Mouse (Mus musculus) skeletal muscle tissue, adult 2 months (tissue): ENCODE results near the gene Foxj2.

Experiments used
- DNase-seq: peaks from one replicate; pipeline ENCODE4 v3.0.0-alpha.2; 2012; ENCODE audit warnings: low read depth, low spot score

Foxj2 gene

GRCm38 (mm10) chr6:122819306-122820070, at the start of gene Foxj2:
Gene Foxj2, plus strand, starts transcription at chr6:122819914.
- peak; percentile 48 for DNase-seq

GRCm38 (mm10) chr6:122770760-122771315, 48.9 kb upstream of the Foxj2 start:
- no peak for DNase-seq

DNA sequence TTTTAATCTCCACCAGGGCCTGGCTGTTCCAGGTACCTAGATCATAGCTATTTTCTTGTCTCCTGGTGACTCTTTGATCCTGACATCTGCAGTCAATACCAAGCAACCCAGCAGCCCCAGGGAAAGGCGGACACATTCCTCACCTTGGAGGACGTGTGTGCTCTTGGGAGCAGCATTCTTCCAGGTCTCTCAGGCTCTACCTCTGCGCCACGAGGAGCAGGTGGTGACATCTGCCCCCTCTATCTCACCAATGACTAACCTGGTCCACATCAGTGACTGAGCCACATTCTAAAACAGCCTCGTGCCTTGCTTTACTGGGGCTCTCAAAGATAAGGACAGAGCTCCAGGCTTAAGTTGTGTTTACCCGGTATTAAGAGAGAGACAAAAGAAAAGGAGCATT, 47.0 kb upstream of the Foxj2 start:
- DNase-seq = no peak

DNA sequence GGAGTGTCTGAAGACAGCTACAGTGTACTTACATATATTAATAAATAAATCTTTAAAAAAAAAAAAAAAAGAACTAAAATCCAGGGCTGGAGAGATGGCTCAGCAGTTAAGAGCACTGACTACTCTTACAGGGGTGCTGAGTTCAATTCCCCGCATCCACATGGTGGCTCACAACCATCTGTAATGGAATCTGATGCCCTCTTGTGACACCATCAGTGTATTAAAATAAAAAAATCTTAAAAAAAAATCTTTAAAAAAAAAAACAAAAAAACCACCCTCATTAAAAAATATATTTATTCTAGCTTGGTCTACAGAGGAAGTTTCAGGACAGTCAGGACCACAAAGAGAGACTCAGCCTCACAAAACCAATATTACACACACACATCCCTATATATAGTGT, 45.4 kb upstream of the Foxj2 start:
- DNase-seq = no peak

DNA sequence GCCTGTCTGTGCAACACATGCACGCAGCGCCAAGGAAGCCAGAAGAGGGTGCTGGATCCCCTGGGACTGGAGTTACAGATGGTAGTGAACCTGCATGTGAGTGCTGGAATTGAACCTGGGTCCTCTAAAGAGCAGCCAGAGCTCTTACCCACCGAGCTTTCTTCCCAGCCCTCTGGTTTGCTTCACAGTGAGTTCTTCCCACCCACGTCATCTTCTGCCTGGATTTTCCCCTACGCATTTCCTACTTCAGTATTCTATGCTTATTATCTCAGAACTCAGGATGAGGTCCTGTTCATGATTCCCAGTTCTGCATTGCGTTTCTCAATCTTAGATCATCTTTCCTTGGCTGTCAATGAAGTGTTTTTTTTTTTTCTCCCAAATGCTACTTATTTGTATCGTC, 43.7 kb upstream of the Foxj2 start:
- DNase-seq = no peak

GRCm38 (mm10) chr6:122779916-122780315, 39.8 kb upstream of the Foxj2 start:
- DNase-seq = no peak

DNA sequence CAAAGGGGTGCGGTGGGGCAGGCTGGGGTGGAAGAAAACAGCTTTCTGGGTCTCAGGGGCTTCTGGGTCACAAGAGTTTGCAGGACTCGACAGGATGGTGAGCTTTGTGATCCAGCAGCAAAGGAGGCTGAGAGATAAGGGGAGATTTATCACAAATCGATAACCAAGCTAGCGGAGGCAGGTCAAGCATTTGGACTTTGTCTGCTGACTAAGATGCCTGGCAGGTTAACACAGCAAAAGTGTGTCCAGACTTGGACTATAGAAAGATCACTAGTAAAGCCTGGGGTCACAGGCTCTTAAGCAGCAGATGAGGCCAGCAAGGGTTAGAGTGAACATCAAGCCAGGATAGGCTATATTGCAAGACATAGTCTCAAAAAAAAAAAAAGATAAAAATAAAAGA, 38.5 kb upstream of the Foxj2 start:
- DNase-seq = no peak

DNA sequence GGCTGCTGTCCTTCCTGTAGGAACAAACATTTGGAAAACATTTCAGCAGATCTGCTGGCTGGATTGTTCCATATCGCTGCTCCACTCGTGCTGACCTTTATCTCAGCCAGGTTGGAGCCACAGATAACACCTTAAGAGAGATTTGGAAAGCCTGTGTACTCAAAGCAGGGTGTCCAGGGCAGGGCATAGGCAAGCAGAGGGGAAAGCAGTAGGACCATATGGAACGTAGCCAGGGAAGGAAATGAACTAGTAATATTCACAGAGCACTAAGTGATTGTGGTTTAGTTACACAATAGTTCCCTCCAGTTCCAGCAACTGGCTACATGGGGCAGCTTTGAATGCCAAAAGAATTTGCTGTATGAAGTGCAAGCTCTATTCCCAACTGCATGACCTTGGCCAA, 37.5 kb upstream of the Foxj2 start:
- DNase-seq = no peak

- DNase-seq = no peak
Observed at GRCm38 (mm10) chr6:122784866-122785265, 34.8 kb upstream of the Foxj2 start.

- DNase-seq = no peak
Observed at GRCm38 (mm10) chr6:122786275-122786674, 33.4 kb upstream of the Foxj2 start.

- DNase-seq = peak; percentile 49
Observed at GRCm38 (mm10) chr6:122795254-122795935, 24.3 kb upstream of the Foxj2 start.

- DNase-seq = peak; percentile 40
Observed at GRCm38 (mm10) chr6:122800640-122801300, 18.9 kb upstream of the Foxj2 start.

- no peak for DNase-seq
Observed at GRCm38 (mm10) chr6:122801301-122801800, 18.4 kb upstream of the Foxj2 start, which contains the start of gene Slc2a3. Gene Slc2a3, minus strand, starts transcription at chr6:122801640.

DNA sequence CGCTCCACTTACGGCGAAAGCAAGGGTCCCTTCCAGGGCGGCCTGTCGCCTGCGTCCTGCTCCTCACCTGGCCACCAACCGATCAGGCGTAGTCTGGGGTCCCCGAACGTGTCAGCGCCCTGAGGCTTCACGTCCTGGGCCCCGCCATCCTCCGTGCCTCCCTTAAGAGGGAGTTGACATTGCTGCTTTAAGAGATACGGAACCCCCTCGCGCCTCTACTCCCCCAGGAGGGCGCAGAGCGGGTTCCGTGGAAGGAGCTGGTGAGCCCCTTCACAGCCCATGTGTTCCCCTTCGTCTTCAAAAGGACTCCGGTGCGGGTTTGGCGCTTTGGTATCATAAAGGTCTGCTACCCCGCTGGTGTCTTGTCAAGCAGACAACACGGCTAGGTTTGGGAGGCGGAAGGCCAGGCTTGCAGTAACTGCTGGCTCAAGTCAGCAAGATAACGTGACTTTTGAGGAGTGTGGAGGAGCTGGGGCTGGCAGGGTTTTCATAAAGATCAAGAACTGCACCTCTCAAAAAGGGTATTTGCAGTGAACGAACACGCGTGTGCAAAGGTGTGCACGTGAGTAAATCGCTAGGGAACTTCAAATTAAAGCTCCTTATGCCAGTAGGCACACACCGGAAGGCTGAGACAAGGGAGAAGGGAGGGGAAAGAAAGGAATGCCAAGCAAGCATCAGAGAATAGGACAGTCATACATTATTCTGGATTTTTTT, 17.8 kb upstream of the Foxj2 start:
- no peak for DNase-seq

- DNase-seq = peak; percentile 48
Observed at GRCm38 (mm10) chr6:122804418-122804817, 15.3 kb upstream of the Foxj2 start.

DNA sequence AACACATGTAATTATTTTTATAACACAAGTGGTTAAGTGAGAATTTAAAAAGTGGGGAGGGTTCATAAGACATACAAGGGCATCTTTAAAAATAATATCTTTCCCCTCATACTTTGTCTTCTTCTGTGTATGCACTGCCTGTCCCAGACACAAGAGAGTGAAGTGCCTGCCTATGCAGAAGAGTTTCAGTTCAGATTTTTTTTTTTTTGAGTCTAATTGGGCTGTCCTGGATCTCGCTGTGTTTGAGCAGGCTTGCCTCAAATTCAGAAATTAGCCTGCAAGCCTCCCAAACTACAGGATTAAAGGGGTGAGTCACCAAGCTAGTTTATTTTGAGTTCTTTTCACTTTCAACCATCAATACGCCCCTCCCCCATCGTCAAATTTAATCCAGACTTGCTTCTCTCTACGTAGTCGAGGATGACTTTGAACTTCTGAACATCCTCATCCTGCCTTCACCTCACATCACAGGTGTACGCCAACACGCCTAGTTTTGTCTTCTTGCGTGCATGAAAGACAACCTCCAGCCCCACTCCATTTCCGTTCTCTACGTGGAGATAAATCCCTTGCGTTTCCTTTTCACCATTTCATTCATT, 9.6 kb upstream of the Foxj2 start:
- no peak for DNase-seq

DNA sequence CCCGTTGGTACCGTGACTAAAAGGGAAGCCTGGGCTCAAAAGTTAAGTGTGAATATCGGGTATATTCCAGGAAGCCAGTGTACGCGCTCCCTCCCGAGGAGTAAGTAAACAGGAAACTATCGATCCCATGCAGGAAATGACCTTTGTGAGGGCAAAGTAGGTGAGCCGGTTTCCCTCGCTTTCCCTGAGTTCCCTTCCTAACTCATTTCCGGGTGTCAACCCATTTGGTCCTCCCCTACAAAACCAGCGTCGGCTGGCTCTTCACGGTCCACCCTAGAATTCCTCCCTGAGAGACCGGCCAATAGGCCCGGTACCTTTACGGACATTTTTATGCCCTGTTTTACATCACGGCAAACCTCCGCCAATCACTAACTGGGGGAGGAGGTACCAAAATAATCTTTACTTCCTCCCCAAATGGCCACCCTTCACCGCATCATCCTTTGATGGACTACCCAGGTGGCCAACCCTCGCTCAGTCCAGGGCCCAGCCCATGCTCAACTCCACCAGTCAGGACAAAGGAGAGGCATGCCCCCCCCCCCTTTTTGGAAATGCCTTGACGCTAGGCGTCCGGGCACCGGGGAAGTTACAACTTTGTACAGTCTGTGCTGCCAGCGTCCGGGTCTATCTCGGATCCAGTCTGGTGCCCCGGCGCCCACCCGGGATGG, 9.0 kb upstream of the Foxj2 start:
- DNase-seq = peak; percentile 99

GRCm38 (mm10) chr6:122811280-122811652, 8.4 kb upstream of the Foxj2 start:
- peak; percentile 92 for DNase-seq

DNA sequence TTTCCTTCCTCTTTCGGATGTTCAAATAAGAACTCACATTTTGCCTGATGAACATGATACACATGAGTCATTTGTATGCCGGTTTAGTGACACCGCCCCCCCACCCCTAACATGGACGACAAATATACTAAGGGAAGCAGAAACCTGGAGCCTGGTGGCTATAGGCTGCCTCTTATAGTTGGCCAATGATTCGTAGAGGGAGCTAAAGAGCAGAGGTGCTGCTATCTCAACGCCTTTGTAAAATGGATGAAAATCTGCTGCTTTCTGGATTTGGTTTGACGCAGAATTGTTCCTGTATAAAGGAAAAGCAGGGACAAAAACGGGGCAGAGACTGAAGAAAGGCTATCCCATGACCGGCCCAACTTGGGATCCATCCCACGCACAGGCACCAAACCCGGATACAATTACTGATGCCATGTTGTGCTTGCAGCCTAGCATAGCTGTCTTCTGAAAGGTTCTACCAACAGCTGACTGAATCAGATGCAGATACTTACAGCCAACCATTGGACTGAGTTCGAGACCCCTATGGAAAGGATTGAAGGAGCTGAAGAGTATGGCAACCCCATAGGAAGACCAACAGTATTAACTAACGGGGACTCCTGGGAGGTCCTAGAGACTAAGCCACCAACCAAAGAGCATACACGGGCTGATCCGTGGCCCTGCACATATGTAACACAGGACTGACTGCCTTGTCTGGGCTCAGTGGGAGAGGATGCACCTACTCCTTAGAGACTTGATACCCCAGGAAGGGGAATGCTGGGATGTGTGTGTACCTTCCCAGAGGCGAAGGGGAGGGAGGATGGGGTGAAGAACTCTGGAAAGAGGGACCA, 7.7 kb upstream of the Foxj2 start:
- peak; percentile 32 for DNase-seq

DNA sequence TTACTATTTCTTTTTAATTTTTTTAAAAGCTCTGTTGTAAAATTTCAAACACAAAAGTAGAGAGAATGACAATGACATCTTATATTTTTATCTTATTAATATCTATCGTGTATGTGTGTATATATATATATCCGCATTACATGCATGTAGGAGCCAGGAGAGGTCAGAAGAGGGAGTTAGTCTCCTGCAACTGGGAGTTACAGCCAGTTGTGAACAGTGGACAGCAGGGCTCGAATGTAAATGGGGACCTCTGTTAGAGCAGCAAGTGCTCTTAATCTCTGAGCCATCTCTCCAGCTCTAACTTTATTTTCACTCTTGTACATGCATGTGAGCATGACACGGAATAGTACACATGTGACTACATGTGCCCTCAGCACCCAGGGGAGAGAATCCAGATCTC, 7.0 kb upstream of the Foxj2 start:
- DNase-seq = no peak
